Mouse (Mus musculus) midbrain, embryonic 15.5 days (tissue): ENCODE measurements around the gene Rab30. TPM values are rescaled to one million over a fixed set of nuclear protein-coding genes. Genes with fewer than 3 reads are reported as not detected.
"Not testable (repeated sequence)": the region's sequence is repeated elsewhere in the genome, so short reads cannot be mapped to it uniquely, and the experiment has no call there.

Experiments
- ATAC-seq: fragments of 200-750 bp; cut with Nextera tagmentation; replicated peaks from 2 replicates; pipeline ENCODE4 v1.8.0; 2017; ENCODE audit warnings: moderate TSS enrichment
- H3K27ac ChIP-seq: fragments of 300-500 bp; sonication (generic); 2 replicates; pipeline ENCODE4 v1.5.1; 2015; ENCODE audit warnings: mild to moderate bottlenecking, inconsistent platforms
- H3K27me3 ChIP-seq: fragments of 300-500 bp; sonication (generic); replicated peaks from 2 replicates; pipeline ENCODE4 v1.6.1; 2015; ENCODE audit warnings: inconsistent platforms
- H3K36me3 ChIP-seq: fragments of 300-500 bp; sonication (generic); replicated peaks from 2 replicates; pipeline ENCODE4 v1.6.1; 2015; ENCODE audit warnings: inconsistent platforms
- H3K4me1 ChIP-seq: fragments of 300-500 bp; sonication (generic); 2 replicates; pipeline ENCODE4 v1.6.1; 2015; ENCODE audit warnings: inconsistent platforms
- H3K4me2 ChIP-seq: fragments of 300-500 bp; sonication (generic); 2 replicates; pipeline ENCODE4 v1.6.1; 2015; ENCODE audit warnings: inconsistent platforms, mild to moderate bottlenecking, moderate library complexity
- H3K4me3 ChIP-seq: fragments of 300-500 bp; sonication (generic); 2 replicates; pipeline ENCODE4 v1.5.1; 2015; ENCODE audit warnings: mild to moderate bottlenecking, inconsistent platforms
- H3K9ac ChIP-seq: fragments of 300-500 bp; sonication (generic); 2 replicates; pipeline ENCODE4 v1.6.1; 2015; ENCODE audit warnings: mild to moderate bottlenecking, inconsistent platforms
- H3K9me3 ChIP-seq: fragments of 300-500 bp; sonication (generic); 2 replicates; pipeline ENCODE4 v1.6.1; 2016; ENCODE audit warnings: inconsistent platforms
- WGBS: fragments of 180-500 bp; shearing (Covaris S2); methylation state at CpG from one replicate; pipeline ENCODE4 v1.1.7; 2015; ENCODE audit warnings: mixed read lengths; 5-methylcytosine and 5-hydroxymethylcytosine counted together
- polyA plus RNA-seq: library from polyadenylated mRNA; unstranded; fragments of >200 nt; fragmentation: Nextera tagmentation; extraction: Ambion mirVana; gene quantifications from 2 replicates; pipeline ENCODE4 v1.2.1, GENCODE M21; 2015

Rab30 gene
- 20.3 and 23.0 TPM in 2 replicates for polyA plus RNA-seq

DNA sequence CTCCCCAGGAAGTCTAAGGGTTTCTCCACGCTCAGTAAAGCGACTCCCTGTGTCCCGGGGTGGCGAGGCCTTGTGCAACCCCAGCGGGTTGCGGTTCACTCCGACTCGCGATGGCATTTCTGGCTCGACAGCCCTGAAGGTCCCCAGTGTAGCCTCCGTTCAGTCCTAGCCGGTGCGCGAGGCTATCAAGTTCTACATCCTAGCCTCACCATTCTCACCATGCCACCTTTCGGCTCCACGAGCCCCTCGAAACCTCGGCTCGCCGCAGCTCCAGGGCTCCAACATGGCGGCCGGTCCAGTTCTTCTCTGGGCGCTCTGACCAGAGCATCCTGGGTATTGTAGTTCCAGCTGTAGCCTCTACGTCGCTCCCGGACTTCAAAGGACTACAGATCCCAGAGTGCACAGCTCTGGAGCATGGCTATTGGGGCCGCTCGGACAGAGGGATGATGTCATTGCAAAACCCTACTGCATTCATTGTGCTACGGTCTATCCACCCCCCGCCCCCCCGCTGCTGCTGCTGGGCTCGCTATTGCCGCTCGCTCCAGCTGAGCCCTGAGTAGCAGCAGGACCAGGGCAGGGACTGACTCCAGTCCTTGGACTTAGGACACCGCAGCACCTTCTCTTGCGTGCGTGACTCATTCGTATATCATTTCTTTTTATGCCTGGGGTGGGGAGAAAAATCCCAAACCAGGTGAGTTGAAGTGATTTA lies at the start of gene Rab30:
TSS of gene Rab30 (plus strand) at position 452 of the 709 bp plus-strand sequence.
- Histone ChIP-seq H3K4me3 (peak within 1 kb of the TSS; percentile 59), H3K4me1 (peaks cover 50% of the 10 kb centered on the region), H3K9me3 (no peaks in the 10 kb centered on the region), H3K27ac (peak within 1 kb of the TSS; percentile 93), H3K4me2 (peak within 1 kb of the TSS; percentile 67), H3K9ac (peak within 1 kb of the TSS; percentile 71), H3K27me3 (no peaks in the 10 kb centered on the region), H3K36me3 (no peaks in the 10 kb centered on the region)
- under 1% methylated on average over 38 of the region's 38 CpGs for WGBS
- peak; percentile 100 for ATAC-seq

DNA sequence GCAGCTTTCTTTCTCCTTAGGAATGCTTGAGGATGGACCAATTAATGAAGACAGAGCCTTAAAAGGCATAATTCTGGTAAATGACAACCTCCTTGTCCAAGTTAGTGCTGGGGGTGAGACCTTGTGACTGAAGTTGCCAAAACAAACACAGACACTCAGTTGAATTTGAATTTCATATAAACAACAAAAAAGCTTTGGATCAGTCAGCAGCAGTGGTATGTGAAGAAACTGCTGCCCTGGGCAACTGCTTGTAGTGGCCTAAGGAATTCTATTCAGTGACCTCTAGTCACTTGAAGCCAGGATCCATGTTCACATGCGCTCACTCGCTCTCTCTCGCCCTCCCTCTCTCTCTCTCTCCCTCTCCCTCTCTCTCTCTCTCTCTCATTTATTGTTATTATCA lies 45.0 kb upstream of the Rab30 start:
- Histone ChIP-seq H3K4me1 (no peaks in the 10 kb centered on the region), H3K27ac (no peak overlapping the region), H3K9ac (no peak overlapping the region), H3K36me3 (no peaks in the 10 kb centered on the region), H3K9me3 (no peaks in the 10 kb centered on the region), H3K4me2 (no peak overlapping the region), H3K4me3 (no peak overlapping the region), H3K27me3 (no peaks in the 10 kb centered on the region)
- WGBS: 46% methylated on average over 3 of the region's 3 CpGs
- no peak for ATAC-seq

DNA sequence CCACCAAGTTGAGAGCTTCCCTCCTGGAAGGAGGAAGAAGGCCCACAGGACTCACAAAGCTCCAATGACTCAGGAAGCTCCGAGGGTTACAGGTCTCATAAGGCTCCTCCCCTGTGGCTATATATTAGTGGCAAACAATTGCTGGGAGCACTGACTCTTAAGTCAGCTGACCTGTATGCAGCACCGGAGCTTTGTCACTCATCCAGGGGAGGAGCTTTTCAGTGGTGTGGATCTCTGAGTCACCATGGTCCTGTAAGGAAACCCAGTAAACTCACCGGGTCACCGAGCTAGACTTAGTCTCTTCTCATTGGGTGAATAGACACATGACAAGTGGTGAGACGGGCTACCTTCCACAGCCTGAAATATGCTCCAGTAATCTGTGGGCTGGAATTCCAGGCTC lies 42.6 kb upstream of the Rab30 start:
- no peak overlapping the region for H3K4me2 ChIP-seq
- no peak overlapping the region for H3K9ac ChIP-seq
- H3K27ac ChIP-seq: no peak overlapping the region
- no peaks in the 10 kb centered on the region for H3K27me3 ChIP-seq
- no peak overlapping the region for H3K4me3 ChIP-seq
- no peaks in the 10 kb centered on the region for H3K36me3 ChIP-seq
- no peak for ATAC-seq
- no peaks in the 10 kb centered on the region for H3K9me3 ChIP-seq
- WGBS: 83% methylated on average over 5 of the region's 5 CpGs
- H3K4me1 ChIP-seq: no peaks in the 10 kb centered on the region

DNA sequence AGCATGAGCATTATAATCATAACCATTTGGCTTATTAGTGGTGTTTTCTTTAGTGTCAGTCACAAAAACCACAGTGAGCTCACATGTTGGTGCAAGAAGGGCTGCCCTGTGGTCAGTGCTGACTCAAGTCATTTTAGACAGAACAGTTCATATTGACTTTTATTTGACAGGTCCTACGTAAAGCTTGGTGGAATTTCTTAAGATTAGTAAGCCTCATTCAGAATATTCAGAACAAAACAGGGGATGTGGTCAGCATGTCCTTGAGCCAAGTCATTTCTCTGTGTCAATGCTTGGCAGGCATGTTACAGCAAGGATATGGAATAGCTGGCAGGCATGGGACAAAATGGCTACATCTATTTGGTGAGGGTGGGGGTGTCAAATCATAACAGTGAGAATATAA lies 37.7 kb upstream of the Rab30 start:
- 84% methylated on average over 1 of the region's 1 CpGs for WGBS
- Histone ChIP-seq H3K9me3 (no peaks in the 10 kb centered on the region), H3K4me2 (no peak overlapping the region), H3K27me3 (no peaks in the 10 kb centered on the region), H3K9ac (no peak overlapping the region), H3K27ac (no peak overlapping the region), H3K4me1 (no peaks in the 10 kb centered on the region), H3K36me3 (no peaks in the 10 kb centered on the region), H3K4me3 (no peak overlapping the region)
- ATAC-seq: no peak

DNA sequence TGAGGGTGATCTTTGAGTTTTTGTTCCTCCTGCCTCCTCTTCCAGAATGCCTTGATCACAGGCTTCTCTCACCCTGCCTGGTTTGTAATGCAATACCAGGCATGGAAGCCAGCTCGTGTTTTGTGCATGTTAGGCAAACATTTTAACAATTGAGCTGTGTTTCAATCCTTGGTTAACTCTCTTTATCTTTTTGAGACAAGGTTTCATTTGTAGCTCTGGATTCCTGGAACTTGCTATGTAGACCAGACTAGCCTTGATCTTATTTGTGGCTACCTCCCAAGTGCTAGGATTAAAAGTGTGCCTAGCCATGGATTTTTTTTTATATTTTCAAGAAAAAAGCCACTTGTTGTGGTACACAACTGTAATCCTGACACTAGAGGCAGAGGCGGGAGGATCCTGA lies 35.9 kb upstream of the Rab30 start:
- Histone ChIP-seq H3K4me2 (no peak overlapping the region), H3K27me3 (no peaks in the 10 kb centered on the region), H3K4me1 (no peaks in the 10 kb centered on the region), H3K4me3 (no peak overlapping the region), H3K9ac (no peak overlapping the region), H3K36me3 (no peaks in the 10 kb centered on the region), H3K9me3 (no peaks in the 10 kb centered on the region), H3K27ac (no peak overlapping the region)
- no peak for ATAC-seq
- WGBS: 69% methylated on average over 2 of the region's 2 CpGs

DNA sequence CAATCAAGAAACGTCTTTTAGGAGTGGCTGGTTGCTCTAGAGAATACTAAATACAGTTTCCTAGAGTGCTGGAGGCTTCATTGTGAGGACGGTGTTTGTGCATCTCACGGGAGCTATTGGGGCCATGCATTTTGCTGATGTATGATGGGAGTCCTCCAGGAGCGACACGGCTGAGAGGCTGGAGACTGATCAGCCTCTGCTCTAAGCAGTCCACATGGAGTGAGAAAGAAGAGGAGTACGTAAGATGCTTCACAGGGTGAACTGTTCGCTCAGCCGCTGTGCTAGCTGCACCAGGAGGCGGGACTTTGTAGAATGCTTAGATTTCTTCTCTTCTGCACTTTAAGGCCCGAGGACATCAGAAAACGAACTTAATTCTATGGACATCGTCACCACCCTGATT lies 34.7 kb upstream of the Rab30 start:
- Histone ChIP-seq H3K27me3 (no peaks in the 10 kb centered on the region), H3K4me3 (no peak overlapping the region), H3K4me1 (no peaks in the 10 kb centered on the region), H3K9ac (no peak overlapping the region), H3K36me3 (no peaks in the 10 kb centered on the region), H3K4me2 (no peak overlapping the region), H3K27ac (no peak overlapping the region), H3K9me3 (no peaks in the 10 kb centered on the region)
- no peak for ATAC-seq
- WGBS: 73% methylated on average over 12 of the region's 12 CpGs

DNA sequence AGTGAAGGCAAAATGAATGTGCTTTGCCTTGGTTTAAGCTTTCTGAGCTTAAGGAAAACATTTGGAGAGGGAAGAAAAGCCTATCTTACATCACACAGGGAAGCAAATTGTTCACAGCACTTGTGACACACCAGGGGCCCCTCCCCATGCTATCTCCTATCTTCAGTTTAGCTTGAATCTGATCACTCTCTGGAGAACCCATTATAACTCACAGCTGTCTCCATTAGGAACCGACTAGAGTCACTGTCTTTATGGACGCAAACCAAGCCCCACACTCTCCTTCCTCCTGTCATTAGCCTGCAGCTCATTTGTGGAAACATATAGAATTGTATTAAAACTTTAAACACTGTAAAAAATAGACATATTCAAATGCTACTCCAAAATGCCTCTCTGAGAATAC lies 31.8 kb upstream of the Rab30 start:
- no peak for ATAC-seq
- H3K4me2 ChIP-seq: no peak overlapping the region
- H3K4me3 ChIP-seq: no peak overlapping the region
- no peak overlapping the region for H3K27ac ChIP-seq
- no peak overlapping the region for H3K9ac ChIP-seq
- H3K4me1 ChIP-seq: no peaks in the 10 kb centered on the region
- H3K36me3 ChIP-seq: no peaks in the 10 kb centered on the region
- H3K9me3 ChIP-seq: no peaks in the 10 kb centered on the region
- H3K27me3 ChIP-seq: no peaks in the 10 kb centered on the region
- WGBS: 50% methylated on average over 2 of the region's 2 CpGs

DNA sequence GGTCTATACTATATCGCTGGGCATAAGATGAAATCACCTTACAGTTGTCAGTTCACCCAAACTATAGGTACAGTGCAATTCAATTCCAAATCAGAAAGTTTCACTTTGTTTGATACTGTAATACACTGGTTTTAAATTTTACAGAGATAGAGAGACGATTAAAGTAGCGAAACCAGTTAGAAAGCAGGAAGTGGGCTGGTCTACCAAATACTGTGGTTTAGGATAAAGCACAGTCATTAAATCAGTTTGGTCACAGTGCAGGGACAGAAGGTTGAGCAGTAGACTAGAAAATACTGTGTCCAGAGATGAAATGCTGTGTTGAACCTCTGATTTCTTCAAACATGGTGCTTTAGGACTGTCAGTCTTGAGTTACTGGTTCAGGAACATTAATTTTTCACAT lies 29.8 kb upstream of the Rab30 start:
- Histone ChIP-seq H3K4me2 (no peak overlapping the region), H3K9ac (no peak overlapping the region), H3K27ac (no peak overlapping the region), H3K4me1 (no peaks in the 10 kb centered on the region), H3K36me3 (no peaks in the 10 kb centered on the region), H3K27me3 (no peaks in the 10 kb centered on the region), H3K4me3 (no peak overlapping the region), H3K9me3 (no peaks in the 10 kb centered on the region)
- no peak for ATAC-seq
- 92% methylated on average over 3 of the region's 3 CpGs for WGBS

DNA sequence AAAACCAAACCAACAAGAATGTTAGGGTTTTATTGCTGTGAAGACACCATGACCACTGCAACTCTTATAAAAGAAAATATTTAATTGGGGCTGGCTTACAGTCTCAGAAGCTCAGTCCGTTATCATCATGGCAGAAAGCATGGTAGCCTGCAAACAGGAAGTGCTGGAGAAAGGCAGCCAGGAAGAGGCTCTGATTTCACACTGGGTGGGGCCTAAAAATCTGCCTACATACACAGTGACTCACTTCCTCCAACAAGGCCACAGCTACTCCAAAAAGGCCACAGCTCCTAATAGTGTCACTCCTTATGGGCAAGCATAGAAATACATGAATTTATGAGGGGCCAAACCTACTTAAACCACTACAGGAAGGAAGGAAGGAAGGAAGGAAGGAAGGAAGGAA lies 26.3 kb upstream of the Rab30 start:
- Histone ChIP-seq H3K4me2 (no peak overlapping the region), H3K27ac (no peak overlapping the region), H3K27me3 (no peaks in the 10 kb centered on the region), H3K9ac (no peak overlapping the region), H3K36me3 (no peaks in the 10 kb centered on the region), H3K4me3 (no peak overlapping the region), H3K9me3 (no peaks in the 10 kb centered on the region), H3K4me1 (no peaks in the 10 kb centered on the region)
- 82% methylated on average over 1 of the region's 1 CpGs for WGBS
- ATAC-seq: no peak

DNA sequence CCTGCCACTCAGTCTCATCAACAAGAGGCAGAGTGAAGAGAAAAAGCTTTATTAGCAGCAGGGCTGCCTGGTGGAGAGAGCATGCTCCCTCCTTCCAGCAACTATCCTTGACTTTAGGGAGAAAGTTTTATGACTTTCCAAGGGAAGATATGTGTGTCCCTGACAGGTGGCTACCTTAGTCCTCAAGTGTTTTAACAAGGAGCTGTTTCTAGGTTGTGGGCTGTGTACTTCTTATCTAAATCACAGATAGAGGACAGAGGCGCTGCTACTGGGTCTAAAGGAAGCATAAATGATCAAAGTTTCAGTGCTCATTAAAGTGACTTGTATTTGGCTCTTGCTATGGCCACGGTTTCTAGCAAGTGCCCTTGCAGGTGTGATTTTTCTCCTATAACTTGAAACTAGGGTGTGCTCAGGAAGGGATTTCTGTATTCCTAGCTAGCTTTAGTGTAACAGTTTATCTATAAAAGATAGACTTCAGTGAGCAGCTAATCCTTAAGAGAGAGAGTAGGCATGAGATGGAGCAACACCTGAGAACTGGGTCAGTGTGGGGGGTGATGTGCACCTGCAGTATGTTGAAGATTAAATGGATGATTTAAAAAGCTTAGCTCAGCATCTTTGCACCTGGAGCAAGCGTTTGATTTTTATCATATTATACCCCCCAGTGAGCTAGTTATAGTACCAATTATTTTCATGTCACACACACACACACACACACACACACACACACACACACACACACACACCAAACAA lies 21.1 kb upstream of the Rab30 start:
- no peak overlapping the region for H3K4me3 ChIP-seq
- 78% methylated on average over 3 of the region's 3 CpGs for WGBS
- H3K36me3 ChIP-seq: no peaks in the 10 kb centered on the region
- H3K9ac ChIP-seq: no peak overlapping the region
- H3K4me2 ChIP-seq: no peak overlapping the region
- ATAC-seq: no peak
- H3K9me3 ChIP-seq: no peaks in the 10 kb centered on the region
- H3K27ac ChIP-seq: no peak overlapping the region
- no peaks in the 10 kb centered on the region for H3K27me3 ChIP-seq
- no peaks in the 10 kb centered on the region for H3K4me1 ChIP-seq

DNA sequence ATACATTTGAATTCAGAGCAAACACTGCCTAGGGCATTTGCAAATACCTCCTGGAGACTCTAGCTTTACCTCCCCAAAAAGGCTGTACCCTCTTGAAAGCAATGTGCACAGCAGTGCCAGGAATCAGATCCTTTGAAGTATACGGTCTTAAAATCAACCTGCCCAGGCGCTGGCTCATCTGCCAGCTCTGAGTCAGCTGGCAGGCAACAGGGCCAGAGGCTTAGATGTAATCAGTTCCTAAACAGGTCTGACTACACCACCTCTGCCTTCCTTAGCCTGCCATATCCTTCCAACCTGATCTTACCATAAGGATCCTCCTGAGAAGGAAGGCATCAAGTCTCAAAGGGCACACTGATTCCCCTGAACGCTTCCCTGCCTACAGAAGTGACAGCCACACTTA lies 17.7 kb upstream of the Rab30 start:
- H3K4me3 ChIP-seq: no peak overlapping the region
- H3K4me1 ChIP-seq: no peaks in the 10 kb centered on the region
- peak; percentile 49 for ATAC-seq
- H3K27ac ChIP-seq: no peak overlapping the region
- H3K36me3 ChIP-seq: no peaks in the 10 kb centered on the region
- H3K9ac ChIP-seq: no peak overlapping the region
- no peaks in the 10 kb centered on the region for H3K9me3 ChIP-seq
- no peak overlapping the region for H3K4me2 ChIP-seq
- no peaks in the 10 kb centered on the region for H3K27me3 ChIP-seq
- WGBS: 32% methylated on average over 3 of the region's 3 CpGs

DNA sequence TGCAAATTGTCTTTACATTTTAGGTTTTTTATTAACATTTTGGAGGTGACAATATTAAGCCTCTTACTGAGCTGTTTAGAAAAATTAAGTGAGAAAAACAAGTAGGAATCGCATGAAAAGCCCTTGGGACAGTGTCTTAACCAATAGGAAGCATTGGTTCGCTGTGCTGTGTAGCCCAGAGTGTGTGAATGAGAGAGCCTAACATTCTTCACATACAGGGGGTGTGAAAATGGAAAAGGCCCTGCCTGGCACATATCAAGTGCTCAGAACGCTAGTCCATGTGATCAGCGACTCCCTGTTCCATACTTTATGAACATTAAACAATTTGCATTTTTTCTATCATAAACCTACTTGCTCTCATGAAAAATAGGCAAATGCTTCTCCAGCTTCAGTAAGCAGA lies 17.1 kb upstream of the Rab30 start:
- Histone ChIP-seq H3K4me3 (no peak overlapping the region), H3K4me1 (no peaks in the 10 kb centered on the region), H3K4me2 (no peak overlapping the region), H3K9ac (no peak overlapping the region), H3K27me3 (no peaks in the 10 kb centered on the region), H3K9me3 (no peaks in the 10 kb centered on the region), H3K27ac (no peak overlapping the region), H3K36me3 (no peaks in the 10 kb centered on the region)
- 80% methylated on average over 4 of the region's 4 CpGs for WGBS
- ATAC-seq: 0 out of 2 replicates have a peak, but pooled peaks have one; percentile 41

DNA sequence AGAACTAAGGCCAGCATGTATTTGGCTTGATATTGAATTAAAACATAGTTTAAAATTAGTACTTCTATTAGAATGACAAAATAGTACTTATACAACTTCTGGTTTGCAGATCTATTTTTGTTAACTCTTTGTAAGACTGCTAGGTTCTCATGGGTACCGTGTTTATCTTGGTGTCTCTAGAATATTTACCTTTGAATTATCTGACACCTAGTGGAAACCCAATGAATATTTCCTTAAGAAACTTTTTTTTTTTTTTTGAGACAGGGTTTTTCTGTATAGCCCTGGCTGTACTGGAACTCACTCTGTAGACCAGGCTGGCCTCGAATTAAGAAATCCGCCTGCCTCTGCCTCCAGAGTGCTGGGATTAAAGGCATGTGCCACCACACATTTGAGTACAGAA lies 11.8 kb upstream of the Rab30 start:
- H3K27me3 ChIP-seq, H3K4me1 ChIP-seq, H3K4me2 ChIP-seq, H3K27ac ChIP-seq, H3K9ac ChIP-seq, H3K4me3 ChIP-seq, H3K9me3 ChIP-seq, ATAC-seq, H3K36me3 ChIP-seq: not testable (repeated sequence)
- 79% methylated on average over 3 of the region's 3 CpGs for WGBS
